Mouse (Mus musculus) lung, postnatal 0 days (tissue): ENCODE measurements around the gene Cacna2d4. TPM values are rescaled to one million over a fixed set of nuclear protein-coding genes. Genes with fewer than 3 reads are reported as not detected.

Experiments used
- ATAC-seq: fragments of 200-750 bp; cut with Nextera tagmentation; 2 replicates; pipeline ENCODE4 v1.8.0; 2017; ENCODE audit warnings: moderate library complexity
- DNase-seq: peaks from one replicate; pipeline ENCODE4 v3.0.0-alpha.2; 2016; ENCODE audit warnings: low spot score
- H3K27ac ChIP-seq: fragments of 300-500 bp; sonication (generic); 2 replicates; pipeline ENCODE4 v1.5.1; 2014; ENCODE audit warnings: antibody characterized with exemption, mild to moderate bottlenecking, low read length, mixed read lengths
- H3K27me3 ChIP-seq: fragments of 300-500 bp; sonication (generic); replicated peaks from 2 replicates; pipeline ENCODE4 v1.6.1; 2014; ENCODE audit warnings: low read length, mixed read lengths; ENCODE audit not compliant: insufficient read depth
- H3K36me3 ChIP-seq: fragments of 300-500 bp; sonication (generic); 2 replicates; pipeline ENCODE4 v1.6.1; 2014; ENCODE audit warnings: low read length, mixed read lengths; ENCODE audit not compliant: insufficient read depth
- H3K4me1 ChIP-seq: fragments of 300-500 bp; sonication (generic); 2 replicates; pipeline ENCODE4 v1.6.1; 2014; ENCODE audit warnings: antibody characterized with exemption, low read depth, low read length, mixed read lengths; ENCODE audit not compliant: insufficient read depth
- H3K4me2 ChIP-seq: fragments of 300-500 bp; sonication (generic); replicated peaks from 2 replicates; pipeline ENCODE4 v1.6.1; 2014; ENCODE audit warnings: low read depth, mild to moderate bottlenecking, low read length, moderate library complexity, mixed read lengths
- H3K4me3 ChIP-seq: fragments of 300-500 bp; sonication (generic); 2 replicates; pipeline ENCODE4 v1.5.1; 2014; ENCODE audit warnings: low read depth, low read length
- H3K9ac ChIP-seq: fragments of 300-500 bp; sonication (generic); replicated peaks from 2 replicates; pipeline ENCODE4 v1.6.1; 2014; ENCODE audit warnings: low read depth, mild to moderate bottlenecking
- H3K9me3 ChIP-seq: fragments of 300-500 bp; sonication (generic); 2 replicates; pipeline ENCODE4 v1.6.1; 2016; ENCODE audit warnings: low read length, mixed read lengths
- CTCF ChIP-seq: IDR thresholded peaks from 2 replicates; pipeline ENCODE4 v1.5.1; 2016; ENCODE audit warnings: antibody characterized with exemption, mild to moderate bottlenecking
- EP300 ChIP-seq: IDR thresholded peaks from 2 replicates; pipeline ENCODE4 v1.6.1; 2016; ENCODE audit warnings: antibody characterized with exemption, mild to moderate bottlenecking, control low read depth
- WGBS: fragments of 180-500 bp; shearing (Covaris S2); extraction: QIAGEN DNeasy Blood & Tissue Kit; methylation state at CpG from one replicate; pipeline ENCODE4 v1.1.7; 2014; 5-methylcytosine and 5-hydroxymethylcytosine counted together
- polyA plus RNA-seq: library from polyadenylated mRNA; unstranded; fragments of >200 nt; fragmentation: Nextera tagmentation; extraction: Ambion mirVana; gene quantifications from 2 replicates; pipeline ENCODE4 v1.2.1, GENCODE M21; 2015

The Cacna2d4 gene
- polyA plus RNA-seq, 1 experiment from 2014 or later: 0.19 TPM

DNA sequence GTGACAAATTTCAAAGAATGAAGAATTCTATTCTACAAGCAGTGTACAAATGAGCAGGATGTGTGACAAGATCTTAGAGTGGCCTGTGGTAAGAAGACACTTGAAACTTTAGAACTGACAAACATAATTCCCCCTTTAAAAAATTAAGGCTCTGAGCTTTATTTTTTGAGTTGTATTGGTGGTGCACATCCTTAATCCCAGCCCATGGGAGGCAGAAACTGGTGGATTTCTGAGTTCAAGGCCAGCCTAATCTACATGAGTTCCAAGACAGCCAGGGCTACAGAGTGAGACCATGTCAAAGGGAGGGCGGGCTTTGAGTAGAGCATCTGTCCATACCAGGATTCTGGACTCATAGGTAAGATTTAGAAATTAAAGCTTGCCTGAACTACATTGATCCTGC is 150.5 kb downstream of the Cacna2d4 start:
- Histone ChIP-seq H3K9me3 (no peaks in the 10 kb centered on the region), H3K4me3 (0 out of 2 replicates have a peak overlapping the region, but pooled peaks have one; percentile 95), H3K36me3 (no peaks in the 10 kb centered on the region), H3K27ac (peak overlapping the region; percentile 9; the same call in 1 of the 2 replicates), H3K27me3 (no peaks in the 10 kb centered on the region), H3K4me1 (peaks cover 2% of the 10 kb centered on the region; the same call in 1 of the 2 replicates), H3K9ac (0 out of 2 replicates have a peak overlapping the region, but pooled peaks have one; percentile 16), H3K4me2 (peak overlapping the region; percentile 75; the same call in 1 of the 2 replicates)
- 90% methylated on average over 1 of the region's 1 CpGs for WGBS
- DNase-seq (no peak), ATAC-seq (no peak)
- TF ChIP-seq CTCF (no peak), EP300 (no peak)

DNA sequence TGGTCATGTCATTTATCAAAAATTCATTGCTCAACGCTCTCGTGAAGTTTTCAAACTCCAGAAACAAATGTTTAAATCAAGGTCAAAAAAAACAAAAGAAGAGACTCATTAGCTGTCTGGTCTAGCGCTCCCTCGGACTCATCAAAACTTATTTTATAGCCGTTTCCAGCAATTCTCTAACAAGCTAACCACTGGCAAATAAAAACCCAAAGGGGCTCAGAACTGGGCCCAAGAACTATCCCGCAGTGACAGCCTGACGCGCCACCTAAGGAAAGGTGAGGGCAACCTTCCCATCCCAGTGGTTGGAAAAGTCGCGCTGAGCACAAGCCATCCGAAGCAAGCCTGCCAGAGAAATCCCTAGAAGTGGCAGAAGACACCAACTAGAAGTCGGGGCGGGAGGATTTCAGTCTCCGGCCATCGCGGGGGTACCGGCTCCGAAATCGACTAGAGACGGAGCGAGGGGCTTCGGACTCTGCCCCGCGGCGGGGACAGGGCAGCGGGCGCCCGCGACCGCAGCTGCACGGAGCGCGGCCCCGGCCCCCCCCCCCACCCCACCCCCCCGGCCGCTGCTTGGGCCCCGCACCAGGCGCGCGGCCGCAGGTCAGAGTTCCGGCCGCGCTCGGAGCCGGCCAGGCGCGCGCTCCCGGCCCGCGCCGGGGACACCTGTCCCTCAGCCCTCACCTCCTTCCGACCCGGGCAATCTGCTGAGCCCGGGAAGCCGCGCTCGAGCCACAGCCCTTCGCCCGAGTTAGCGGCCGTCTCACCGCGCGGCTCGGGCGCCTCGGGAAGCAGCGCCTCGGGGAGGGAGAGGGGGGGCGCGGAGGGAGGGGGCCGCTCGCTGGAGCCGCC is 151.7 kb downstream of the Cacna2d4 start:
- Histone ChIP-seq H3K9ac (peak overlapping the region; percentile 81), H3K4me1 (peaks cover 2% of the 10 kb centered on the region; the same call in 1 of the 2 replicates), H3K4me3 (peak overlapping the region; percentile 95), H3K27ac (peak overlapping the region; percentile 97), H3K27me3 (no peaks in the 10 kb centered on the region), H3K36me3 (no peaks in the 10 kb centered on the region), H3K9me3 (no peaks in the 10 kb centered on the region), H3K4me2 (peak overlapping the region; percentile 75)
- ATAC-seq: peak; percentile 83
- TF ChIP-seq EP300 (no peak), CTCF (peak; percentile 19)
- WGBS: under 1% methylated on average over 37 of the region's 76 CpGs
- DNase-seq: peak; percentile 77

GRCm38 (mm10) chr6:119388650-119389012 is 152.3 kb downstream of the Cacna2d4 start:
- H3K4me1 ChIP-seq: peaks cover 2% of the 10 kb centered on the region; the same call in 1 of the 2 replicates
- no peak for TF ChIP-seq CTCF
- TF ChIP-seq EP300: no peak
- peak overlapping the region; percentile 75 for H3K4me2 ChIP-seq
- peak; percentile 99 for DNase-seq
- no peaks in the 10 kb centered on the region for H3K27me3 ChIP-seq
- H3K9me3 ChIP-seq: no peaks in the 10 kb centered on the region
- no peaks in the 10 kb centered on the region for H3K36me3 ChIP-seq
- ATAC-seq: peak; percentile 99
- H3K27ac ChIP-seq: peak overlapping the region; percentile 97
- under 1% methylated on average over 32 of the region's 53 CpGs for WGBS
- peak overlapping the region; percentile 95 for H3K4me3 ChIP-seq
- H3K9ac ChIP-seq: peak overlapping the region; percentile 81

DNA sequence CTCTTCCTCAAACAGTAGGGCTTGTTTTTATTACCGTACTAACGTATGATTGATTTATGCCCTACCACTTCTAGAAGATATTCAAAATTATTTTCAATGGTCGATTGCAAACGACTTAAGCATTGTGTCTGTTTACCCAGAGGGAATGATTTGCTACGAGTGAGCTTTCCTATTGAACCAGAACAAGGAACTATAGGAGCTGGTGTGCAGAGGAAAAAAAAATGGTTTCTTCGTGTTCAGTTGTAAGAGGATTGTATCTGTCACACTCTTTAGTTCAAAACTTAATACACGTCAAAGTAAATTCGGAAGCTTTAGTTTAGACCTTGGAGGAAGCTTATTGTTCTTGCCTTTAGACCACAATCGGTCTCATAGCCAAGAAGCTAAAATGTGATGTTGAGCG is 152.8 kb downstream of the Cacna2d4 start:
- Histone ChIP-seq H3K9ac (peak overlapping the region; percentile 54), H3K9me3 (no peaks in the 10 kb centered on the region), H3K27ac (peak overlapping the region; percentile 97), H3K36me3 (no peaks in the 10 kb centered on the region), H3K27me3 (no peaks in the 10 kb centered on the region), H3K4me1 (peaks cover 2% of the 10 kb centered on the region; the same call in 1 of the 2 replicates), H3K4me2 (peak overlapping the region; percentile 75), H3K4me3 (peak overlapping the region; percentile 95)
- no peak for TF ChIP-seq EP300
- TF ChIP-seq CTCF: no peak
- 10% methylated on average over 10 of the region's 10 CpGs for WGBS
- DNase-seq (peak; percentile 54), ATAC-seq (no peak)

DNA sequence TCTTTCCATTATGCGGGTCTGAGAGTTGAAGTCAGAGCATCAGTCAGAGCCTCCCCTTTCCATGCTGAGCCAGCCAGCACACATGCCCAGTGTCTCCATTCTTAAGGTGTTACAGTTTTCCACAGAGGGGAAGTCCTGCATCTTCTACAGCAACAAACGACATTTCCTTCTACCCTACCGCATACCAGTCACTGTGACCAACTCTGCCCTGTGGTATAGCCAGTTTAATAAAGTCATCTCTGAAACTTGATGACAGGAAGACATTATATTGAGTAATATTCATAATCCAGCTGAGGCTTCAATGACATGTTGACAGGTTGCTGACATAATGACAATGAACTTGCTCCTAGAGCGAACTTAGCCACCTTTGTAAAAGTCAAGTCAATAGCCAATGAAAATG is 154.4 kb downstream of the Cacna2d4 start:
- no peak overlapping the region for H3K27ac ChIP-seq

GRCm38 (mm10) chr6:119392836-119393235 is 156.5 kb downstream of the Cacna2d4 start:
- no peak overlapping the region for H3K9ac ChIP-seq
- DNase-seq: peak; percentile 53
- ATAC-seq: no peak
- H3K27me3 ChIP-seq: no peaks in the 10 kb centered on the region
- no peak overlapping the region for H3K4me3 ChIP-seq
- no peak for TF ChIP-seq CTCF
- TF ChIP-seq EP300: no peak
- H3K4me2 ChIP-seq: no peak overlapping the region
- 52% methylated on average over 9 of the region's 9 CpGs for WGBS
- no peak overlapping the region for H3K27ac ChIP-seq
- H3K9me3 ChIP-seq: no peaks in the 10 kb centered on the region
- H3K36me3 ChIP-seq: no peaks in the 10 kb centered on the region
- peaks cover 5% of the 10 kb centered on the region; the same call in 1 of the 2 replicates for H3K4me1 ChIP-seq

More for the DNA sequence above, 154.4 kb downstream of the Cacna2d4 start:
- Histone ChIP-seq H3K9me3 (no peaks in the 10 kb centered on the region), H3K4me2 (no peak overlapping the region), H3K27me3 (no peaks in the 10 kb centered on the region), H3K4me1 (peaks cover 4% of the 10 kb centered on the region; the same call in 1 of the 2 replicates), H3K9ac (no peak overlapping the region), H3K4me3 (no peak overlapping the region), H3K36me3 (no peaks in the 10 kb centered on the region)
- 88% methylated on average over 4 of the region's 4 CpGs for WGBS
- DNase-seq: no peak
- TF ChIP-seq EP300 (no peak), CTCF (no peak)
- ATAC-seq: no peak
